Mouse (Mus musculus): ENCODE data around the gene Aox4. TPM values are rescaled to one million over a fixed set of nuclear protein-coding genes. Genes with fewer than 3 reads are reported as not detected.
A peak's percentile ranks its signal among the peaks of the same experiment; 100 is the strongest.

Aox4 gene
- polyA plus RNA-seq, 1 experiment from 2014 or later, result 0.42 TPM

GRCm38 (mm10) chr1:58288091-58288490 lies 77.9 kb downstream of the Aox4 start:
- no peak overlapping the region for H3K4me2 ChIP-seq
- WGBS, result 83% methylated on average over 3 of the region's 3 CpGs
- H3K9ac ChIP-seq (replicated peaks), result no peak overlapping the region
- no peak overlapping the region for H3K4me3 ChIP-seq (replicated peaks)
- ATAC-seq (ENCODE audit: low FRiP score), result no peak
- H3K27ac ChIP-seq (replicated peaks), result no peak overlapping the region
- no peaks in the 10 kb centered on the region for H3K27me3 ChIP-seq (replicated peaks)
- no peaks in the 10 kb centered on the region for H3K4me1 ChIP-seq
- H3K36me3 ChIP-seq, result no peaks in the 10 kb centered on the region
- no peaks in the 10 kb centered on the region for H3K9me3 ChIP-seq (replicated peaks)

GRCm38 (mm10) chr1:58289863-58290469 lies 79.8 kb downstream of the Aox4 start:
- no peak overlapping the region for H3K27ac ChIP-seq (replicated peaks)
- no peak overlapping the region for H3K9ac ChIP-seq (replicated peaks)
- H3K9me3 ChIP-seq (replicated peaks), result no peaks in the 10 kb centered on the region
- H3K27me3 ChIP-seq (replicated peaks), result no peaks in the 10 kb centered on the region
- no peaks in the 10 kb centered on the region for H3K4me1 ChIP-seq
- no peak for ATAC-seq (ENCODE audit: low FRiP score)
- WGBS, result 34% methylated on average over 16 of the region's 16 CpGs
- H3K4me2 ChIP-seq, result no peak overlapping the region
- H3K4me3 ChIP-seq (replicated peaks), result no peak overlapping the region
- no peaks in the 10 kb centered on the region for H3K36me3 ChIP-seq

DNA sequence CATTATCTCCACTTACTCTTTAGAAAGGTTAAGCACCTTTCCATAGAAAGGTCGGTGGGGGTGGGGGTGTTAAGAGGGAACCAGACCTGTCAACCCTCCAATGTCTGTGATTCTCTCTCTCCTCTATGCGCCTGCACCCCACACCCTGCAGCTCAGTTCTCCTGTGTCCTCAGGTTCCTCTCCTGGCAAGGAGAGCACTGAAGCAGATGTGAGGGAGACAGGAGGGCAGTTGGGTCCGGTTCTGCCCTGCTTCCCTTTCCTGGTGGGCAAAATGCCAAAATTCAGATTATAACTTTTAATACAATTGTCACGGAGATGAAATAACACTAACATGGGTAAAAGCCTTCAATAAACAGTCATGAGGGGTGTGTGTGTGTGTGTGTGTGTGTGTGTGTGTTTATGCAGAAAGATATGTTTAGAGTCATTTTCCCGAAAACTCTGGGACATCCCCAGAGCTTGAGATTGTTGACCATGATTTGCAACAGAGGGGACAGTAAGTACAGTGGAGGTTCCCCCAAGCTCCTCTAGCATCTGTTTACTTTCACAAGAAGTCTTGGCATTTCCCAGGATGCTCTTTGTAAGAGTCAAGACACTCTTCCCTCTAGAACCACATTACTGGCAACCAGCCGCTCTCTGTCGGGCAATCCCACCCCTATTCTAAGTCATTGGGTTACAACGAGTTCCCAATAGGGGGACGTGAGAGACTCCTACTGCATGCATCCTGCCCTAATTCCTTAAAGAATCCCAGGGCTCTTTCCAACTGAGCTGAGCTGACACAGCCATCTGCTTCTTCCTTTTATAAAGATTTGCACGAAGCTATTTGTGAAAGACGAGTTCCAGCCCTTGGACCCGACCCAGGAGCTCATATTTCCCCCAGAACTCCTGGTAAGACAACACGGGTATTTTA lies 81.5 kb downstream of the Aox4 start:
- no peak for ATAC-seq (ENCODE audit: low FRiP score)
- H3K9me3 ChIP-seq (replicated peaks), result no peaks in the 10 kb centered on the region
- H3K4me3 ChIP-seq (replicated peaks), result no peak overlapping the region
- WGBS, result 72% methylated on average over 13 of the region's 13 CpGs
- H3K36me3 ChIP-seq, result no peaks in the 10 kb centered on the region
- no peak overlapping the region for H3K9ac ChIP-seq (replicated peaks)
- no peak overlapping the region for H3K4me2 ChIP-seq
- H3K4me1 ChIP-seq, result no peaks in the 10 kb centered on the region
- H3K27ac ChIP-seq (replicated peaks), result no peak overlapping the region
- H3K27me3 ChIP-seq (replicated peaks), result no peaks in the 10 kb centered on the region

- 83% methylated on average over 5 of the region's 5 CpGs for WGBS
- H3K9ac ChIP-seq (replicated peaks), result no peak overlapping the region
- no peaks in the 10 kb centered on the region for H3K9me3 ChIP-seq (replicated peaks)
- no peaks in the 10 kb centered on the region for H3K36me3 ChIP-seq
- H3K4me2 ChIP-seq, result no peak overlapping the region
- no peak overlapping the region for H3K27ac ChIP-seq (replicated peaks)
- ATAC-seq (ENCODE audit: low FRiP score), result no peak
- H3K4me1 ChIP-seq, result no peaks in the 10 kb centered on the region
- no peak overlapping the region for H3K4me3 ChIP-seq (replicated peaks)
- no peaks in the 10 kb centered on the region for H3K27me3 ChIP-seq (replicated peaks)
Observed at GRCm38 (mm10) chr1:58294730-58295129, 84.5 kb downstream of the Aox4 start.

- Histone ChIP-seq H3K4me2 (no peak overlapping the region), H3K9me3 (replicated peaks) (no peaks in the 10 kb centered on the region), H3K27me3 (replicated peaks) (no peaks in the 10 kb centered on the region), H3K4me3 (replicated peaks) (no peak overlapping the region), H3K36me3 (no peaks in the 10 kb centered on the region), H3K4me1 (no peaks in the 10 kb centered on the region), H3K27ac (replicated peaks) (no peak overlapping the region), H3K9ac (replicated peaks) (no peak overlapping the region)
- WGBS, result 4% methylated on average over 7 of the region's 7 CpGs
- ATAC-seq (ENCODE audit: low FRiP score), result peak; percentile 86
Observed at GRCm38 (mm10) chr1:58296278-58296677, 86.1 kb downstream of the Aox4 start.

DNA sequence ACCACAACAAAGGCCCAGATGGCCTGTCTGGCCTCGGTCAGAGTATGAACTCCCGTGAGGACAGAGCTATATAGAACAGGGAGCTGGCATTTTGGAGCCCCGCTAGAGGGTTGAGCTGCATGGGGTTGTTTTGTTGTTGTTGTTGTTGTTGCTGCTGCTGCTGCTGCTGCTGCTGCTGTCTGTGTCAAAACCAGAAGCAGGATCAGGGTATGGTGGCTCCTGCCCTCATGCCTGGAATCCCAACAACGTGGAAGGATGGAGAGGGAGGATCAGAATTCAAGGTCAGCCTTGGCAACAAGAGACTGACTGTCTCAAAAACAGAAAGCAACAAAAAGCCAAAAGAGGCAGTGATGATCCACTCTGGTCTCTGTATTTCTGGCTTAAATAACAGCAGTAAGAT lies 86.6 kb downstream of the Aox4 start:
- ATAC-seq (ENCODE audit: low FRiP score), result no peak
- H3K9ac ChIP-seq (replicated peaks), result no peak overlapping the region

GRCm38 (mm10) chr1:58298347-58298746 lies 88.2 kb downstream of the Aox4 start:
- no peak overlapping the region for H3K9ac ChIP-seq (replicated peaks)
- WGBS, result 82% methylated on average over 6 of the region's 6 CpGs
- H3K4me1 ChIP-seq, result no peaks in the 10 kb centered on the region
- no peak overlapping the region for H3K4me2 ChIP-seq
- ATAC-seq (ENCODE audit: low FRiP score), result no peak
- H3K27me3 ChIP-seq (replicated peaks), result no peaks in the 10 kb centered on the region
- H3K4me3 ChIP-seq (replicated peaks), result no peak overlapping the region
- H3K9me3 ChIP-seq (replicated peaks), result no peaks in the 10 kb centered on the region
- no peaks in the 10 kb centered on the region for H3K36me3 ChIP-seq
- H3K27ac ChIP-seq (replicated peaks), result no peak overlapping the region

More for the DNA sequence above, 86.6 kb downstream of the Aox4 start:
- H3K9me3 ChIP-seq (replicated peaks), result no peaks in the 10 kb centered on the region
- no peaks in the 10 kb centered on the region for H3K4me1 ChIP-seq
- whole genome bisulfite sequencing, result 51% methylated on average over 4 of the region's 4 CpGs
- H3K36me3 ChIP-seq, result no peaks in the 10 kb centered on the region
- no peaks in the 10 kb centered on the region for H3K27me3 ChIP-seq (replicated peaks)
- H3K27ac ChIP-seq (replicated peaks), result no peak overlapping the region
- H3K4me2 ChIP-seq, result no peak overlapping the region
- H3K4me3 ChIP-seq (replicated peaks), result no peak overlapping the region

DNA sequence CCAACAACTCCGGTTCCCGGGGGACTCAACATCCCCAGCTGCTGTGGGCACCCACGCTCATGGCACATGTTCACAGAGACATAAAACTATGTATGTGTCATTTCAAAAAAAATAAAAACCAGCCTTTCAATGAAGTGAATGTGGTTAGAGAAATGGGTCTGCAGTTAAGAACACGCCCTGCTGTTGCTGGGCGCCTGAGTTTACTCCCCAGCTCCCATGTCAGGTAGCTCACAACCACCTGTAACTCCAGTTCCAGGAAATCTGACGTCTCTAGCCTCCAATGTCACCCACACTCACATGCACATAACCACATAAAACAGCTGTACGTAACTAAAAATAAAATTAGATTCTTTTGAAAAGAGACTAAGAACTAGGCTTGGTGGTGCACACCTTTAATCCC lies 90.9 kb downstream of the Aox4 start:
- no peak overlapping the region for H3K27ac ChIP-seq (replicated peaks)
- H3K27me3 ChIP-seq (replicated peaks), result no peaks in the 10 kb centered on the region
- no peak overlapping the region for H3K4me2 ChIP-seq
- H3K9me3 ChIP-seq (replicated peaks), result no peaks in the 10 kb centered on the region
- WGBS, result 93% methylated on average over 7 of the region's 7 CpGs
- ATAC-seq (ENCODE audit: low FRiP score), result no peak
- no peak overlapping the region for H3K4me3 ChIP-seq (replicated peaks)
- no peaks in the 10 kb centered on the region for H3K4me1 ChIP-seq
- H3K36me3 ChIP-seq, result no peaks in the 10 kb centered on the region
- H3K9ac ChIP-seq (replicated peaks), result no peak overlapping the region

- no peak for ATAC-seq (ENCODE audit: low FRiP score)
- no peaks in the 10 kb centered on the region for H3K4me1 ChIP-seq
- H3K36me3 ChIP-seq, result no peaks in the 10 kb centered on the region
- WGBS, result 80% methylated on average over 6 of the region's 6 CpGs
- no peak overlapping the region for H3K27ac ChIP-seq (replicated peaks)
- H3K4me3 ChIP-seq (replicated peaks), result no peak overlapping the region
- H3K9me3 ChIP-seq (replicated peaks), result no peaks in the 10 kb centered on the region
- H3K27me3 ChIP-seq (replicated peaks), result no peaks in the 10 kb centered on the region
- H3K4me2 ChIP-seq, result no peak overlapping the region
- H3K9ac ChIP-seq (replicated peaks), result no peak overlapping the region
Observed at GRCm38 (mm10) chr1:58302015-58302414, 91.8 kb downstream of the Aox4 start.

- H3K36me3 ChIP-seq, result no peaks in the 10 kb centered on the region
- no peak overlapping the region for H3K4me2 ChIP-seq
- no peak for ATAC-seq (ENCODE audit: low FRiP score)
- H3K27ac ChIP-seq (replicated peaks), result no peak overlapping the region
- H3K27me3 ChIP-seq (replicated peaks), result no peaks in the 10 kb centered on the region
- H3K9ac ChIP-seq (replicated peaks), result no peak overlapping the region
- no peaks in the 10 kb centered on the region for H3K4me1 ChIP-seq
- WGBS, result 91% methylated on average over 6 of the region's 6 CpGs
- no peak overlapping the region for H3K4me3 ChIP-seq (replicated peaks)
- H3K9me3 ChIP-seq (replicated peaks), result no peaks in the 10 kb centered on the region
Observed at GRCm38 (mm10) chr1:58303009-58303408, 92.8 kb downstream of the Aox4 start.

DNA sequence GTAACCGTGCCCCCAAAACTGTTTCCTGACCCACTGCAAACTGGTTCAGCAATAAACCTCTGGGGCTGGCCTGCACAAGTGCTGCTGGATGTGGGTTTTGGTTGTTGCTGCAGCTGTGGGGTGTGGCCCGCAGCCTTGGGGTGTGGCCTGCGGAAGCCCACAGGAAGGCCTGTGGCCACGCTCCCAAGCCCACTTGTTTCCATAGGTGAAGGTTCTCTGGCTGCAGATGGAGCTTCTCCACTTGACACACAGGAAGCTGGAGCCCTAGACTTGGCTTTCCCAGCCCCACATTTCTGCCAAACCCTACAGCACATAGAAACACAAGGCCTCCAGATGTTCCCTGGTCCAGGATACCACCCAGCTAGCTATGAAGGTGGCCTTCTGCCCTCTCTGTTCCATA lies 93.5 kb downstream of the Aox4 start:
- no peaks in the 10 kb centered on the region for H3K4me1 ChIP-seq
- H3K27me3 ChIP-seq (replicated peaks), result no peaks in the 10 kb centered on the region
- no peaks in the 10 kb centered on the region for H3K36me3 ChIP-seq
- no peak overlapping the region for H3K4me3 ChIP-seq (replicated peaks)
- ATAC-seq (ENCODE audit: low FRiP score), result no peak
- H3K4me2 ChIP-seq, result no peak overlapping the region
- no peaks in the 10 kb centered on the region for H3K9me3 ChIP-seq (replicated peaks)
- no peak overlapping the region for H3K9ac ChIP-seq (replicated peaks)
- WGBS, result 82% methylated on average over 4 of the region's 4 CpGs
- no peak overlapping the region for H3K27ac ChIP-seq (replicated peaks)

- no peak overlapping the region for H3K4me3 ChIP-seq (replicated peaks)
- H3K4me1 ChIP-seq, result no peaks in the 10 kb centered on the region
- WGBS, result 56% methylated on average over 12 of the region's 12 CpGs
- no peaks in the 10 kb centered on the region for H3K9me3 ChIP-seq (replicated peaks)
- no peaks in the 10 kb centered on the region for H3K36me3 ChIP-seq
- no peak for ATAC-seq (ENCODE audit: low FRiP score)
- H3K9ac ChIP-seq (replicated peaks), result no peak overlapping the region
- no peak overlapping the region for H3K27ac ChIP-seq (replicated peaks)
- no peaks in the 10 kb centered on the region for H3K27me3 ChIP-seq (replicated peaks)
- H3K4me2 ChIP-seq, result no peak overlapping the region
Observed at GRCm38 (mm10) chr1:58304296-58304695, 94.1 kb downstream of the Aox4 start.

Data from neural tube, embryonic 15.5 days (tissue).